Mouse (Mus musculus) thymus, adult 2 months (tissue): Measurements from ENCODE around the gene Aatf.

ENCODE experiments used
- CTCF ChIP-seq: fragments of 200-500 bp; IDR thresholded peaks from 2 replicates; pipeline ENCODE4 v1.5.1; 2012; ENCODE audit warnings: mild to moderate bottlenecking, control low read depth, low read length, moderate library complexity, borderline replicate concordance; ENCODE audit not compliant: control insufficient read depth, poor library complexity, insufficient read depth; ENCODE audit errors: extremely low read depth
- POLR2A ChIP-seq: fragments of 200-500 bp; IDR thresholded peaks from 2 replicates; pipeline ENCODE4 v1.6.1; 2012; ENCODE audit warnings: mild to moderate bottlenecking, low read length, control low read depth, moderate library complexity; ENCODE audit not compliant: control insufficient read depth, poor library complexity, insufficient read depth; ENCODE audit errors: extremely low read depth

DNA sequence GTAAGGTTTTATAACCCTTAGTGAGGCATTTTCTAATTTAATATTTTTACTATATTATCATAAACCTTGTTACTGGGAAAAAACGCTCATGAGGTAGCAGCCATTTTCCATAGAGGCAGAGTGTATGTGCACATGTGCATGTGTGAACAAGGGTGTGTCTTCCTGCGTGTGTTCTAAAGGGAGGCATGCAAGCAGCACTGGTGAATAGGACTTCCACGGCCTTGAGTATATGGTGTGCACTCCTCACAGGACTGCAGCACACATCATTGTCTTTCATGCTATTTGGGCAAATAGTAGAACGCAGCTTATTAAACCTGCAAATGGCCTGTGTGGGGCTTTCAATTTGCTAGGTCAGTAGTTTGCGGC is 86.7 kb downstream of the Aatf start:
- TF ChIP-seq CTCF (no peak), POLR2A (no peak)
